Mouse (Mus musculus) gastrocnemius, postnatal 25 days (tissue): ENCODE measurements around the gene Gbgt1. TPM values are rescaled to one million over a fixed set of nuclear protein-coding genes. Genes with fewer than 3 reads are reported as not detected.
A peak's percentile ranks its signal among the peaks of the same experiment; 100 is the strongest.
"Not testable (repeated sequence)": the region's sequence is repeated elsewhere in the genome, so short reads cannot be mapped to it uniquely, and the experiment has no call there.

Experiments used
- DNase-seq: peaks from one replicate; pipeline ENCODE4 v3.0.0; 2022
- total RNA-seq, 2 experiments: library from RNA; stranded (reverse); gene quantifications; 1 replicate in 1 of 2; 2 replicates in 1 of 2; pipeline ENCODE4 v1.2.3; 2021

The Gbgt1 gene
- total RNA-seq, 2 experiments from 2014 or later, result 0.54 to 1.0 TPM

DNA sequence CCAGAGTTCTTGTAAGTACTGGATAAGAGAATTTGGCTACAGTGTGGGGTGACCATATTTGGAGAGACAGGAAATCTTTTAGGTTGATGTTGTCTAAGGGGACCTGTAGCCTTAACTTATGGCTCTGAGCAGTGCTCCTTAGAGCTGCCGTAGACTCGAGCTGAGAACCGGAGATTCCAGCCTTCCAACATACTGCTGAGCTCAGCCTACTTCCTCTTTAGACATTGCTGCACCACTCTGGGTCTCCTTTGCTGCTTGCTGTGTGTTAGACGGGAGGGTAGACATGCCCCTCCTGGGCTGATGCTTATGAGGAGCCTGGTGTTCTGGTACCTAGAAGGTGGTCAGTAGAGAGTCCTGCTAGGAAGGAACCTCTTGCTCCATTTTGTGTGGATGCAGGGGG, 1.7 kb downstream of the Gbgt1 start:
- peak; percentile 3 for DNase-seq

- DNase-seq, result peak; percentile 3
These were observed 6.3 kb downstream of the Gbgt1 start for GRCm38 (mm10) chr2:28502987-28503386.

DNA sequence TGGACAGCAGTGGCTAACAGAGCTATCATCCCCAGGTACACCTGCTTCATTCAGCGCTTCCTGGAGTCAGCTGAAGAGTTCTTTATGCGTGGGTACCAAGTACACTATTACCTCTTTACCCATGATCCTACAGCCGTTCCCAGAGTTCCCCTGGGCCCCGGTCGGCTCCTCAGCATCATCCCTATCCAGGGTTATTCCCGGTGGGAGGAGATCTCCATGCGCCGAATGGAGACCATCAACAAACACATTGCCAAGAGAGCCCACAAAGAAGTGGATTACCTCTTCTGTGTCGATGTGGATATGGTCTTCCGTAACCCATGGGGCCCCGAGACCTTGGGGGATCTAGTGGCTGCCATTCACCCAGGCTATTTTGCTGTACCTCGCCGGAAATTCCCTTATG, 8.0 kb downstream of the Gbgt1 start:
- DNase-seq, result peak; percentile 2

- DNase-seq, result peak; percentile 2
These were observed 9.1 kb downstream of the Gbgt1 start, which contains the start of gene Gm10134 for GRCm38 (mm10) chr2:28505795-28506194. Gene Gm10134 (plus strand): TSS chr2:28506095.

GRCm38 (mm10) chr2:28506291-28506690, 9.6 kb downstream of the Gbgt1 start:
- peak; percentile 1 for DNase-seq

- DNase-seq, result not testable (repeated sequence)
These were observed 14.9 kb downstream of the Gbgt1 start for GRCm38 (mm10) chr2:28511600-28511999.

DNA sequence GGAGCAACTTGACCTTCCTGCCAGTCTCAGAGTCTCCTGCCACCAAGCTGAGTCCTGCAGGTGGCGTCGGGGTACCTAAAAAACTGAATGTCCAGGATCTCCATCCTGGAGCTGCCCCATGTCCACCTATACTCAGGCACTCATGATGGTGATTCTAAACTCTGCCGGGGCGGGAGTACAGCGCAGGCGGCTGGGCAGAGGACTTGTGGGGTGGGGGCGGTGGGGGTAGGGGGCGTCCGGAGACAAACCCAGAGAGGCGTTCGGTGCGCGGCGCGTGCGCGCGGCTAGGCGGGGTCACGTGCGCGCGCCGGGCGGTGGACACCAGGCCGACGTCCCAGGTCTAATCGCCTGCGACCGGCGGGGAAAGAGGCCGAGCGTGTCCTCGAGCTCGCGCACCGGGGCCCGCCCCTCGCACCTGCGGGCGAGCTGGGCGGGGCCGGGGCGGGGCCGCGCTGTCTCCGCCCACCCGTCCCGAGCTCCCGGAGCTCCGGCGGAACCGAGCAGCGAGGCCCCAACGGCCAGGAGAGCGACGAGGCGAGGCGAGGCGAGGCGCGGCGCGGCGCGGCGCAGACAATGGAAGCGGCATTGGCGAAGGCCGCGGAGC, 16.2 kb downstream of the Gbgt1 start, which contains the start of gene Ralgds:
Gene Ralgds (plus strand): TSS at position 328 of the 604 bp plus-strand sequence.
- DNase-seq, result peak; percentile 44

- no peak for DNase-seq
These were observed 17.0 kb downstream of the Gbgt1 start for GRCm38 (mm10) chr2:28513431-28514370.

- DNase-seq, result peak; percentile 56
These were observed 17.8 kb downstream of the Gbgt1 start for GRCm38 (mm10) chr2:28514489-28514888.

- DNase-seq, result peak; percentile 63
These were observed 20.7 kb downstream of the Gbgt1 start for GRCm38 (mm10) chr2:28517206-28517909.

DNA sequence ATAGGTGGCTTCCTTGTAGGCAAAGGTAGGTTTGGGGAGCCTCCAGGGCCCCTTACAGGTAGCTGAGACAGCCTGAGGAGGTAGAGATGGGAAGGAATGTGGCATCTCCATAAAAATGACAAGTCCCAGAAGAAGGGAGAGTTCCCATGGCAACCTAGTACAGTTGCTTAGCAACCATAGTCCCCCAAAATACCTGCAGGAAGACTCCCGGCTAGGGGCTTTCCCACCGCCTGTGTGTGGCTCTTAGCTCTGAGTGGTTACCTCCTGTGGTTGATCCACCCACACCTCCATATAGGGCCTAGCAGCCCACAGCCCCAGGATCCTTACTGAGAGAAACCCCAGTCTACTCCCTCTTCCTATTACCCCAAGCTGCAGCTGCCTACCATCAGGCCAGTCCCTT, 21.5 kb downstream of the Gbgt1 start:
- DNase-seq, result no peak

- no peak for DNase-seq
These were observed 23.9 kb downstream of the Gbgt1 start for GRCm38 (mm10) chr2:28520581-28520980.

DNA sequence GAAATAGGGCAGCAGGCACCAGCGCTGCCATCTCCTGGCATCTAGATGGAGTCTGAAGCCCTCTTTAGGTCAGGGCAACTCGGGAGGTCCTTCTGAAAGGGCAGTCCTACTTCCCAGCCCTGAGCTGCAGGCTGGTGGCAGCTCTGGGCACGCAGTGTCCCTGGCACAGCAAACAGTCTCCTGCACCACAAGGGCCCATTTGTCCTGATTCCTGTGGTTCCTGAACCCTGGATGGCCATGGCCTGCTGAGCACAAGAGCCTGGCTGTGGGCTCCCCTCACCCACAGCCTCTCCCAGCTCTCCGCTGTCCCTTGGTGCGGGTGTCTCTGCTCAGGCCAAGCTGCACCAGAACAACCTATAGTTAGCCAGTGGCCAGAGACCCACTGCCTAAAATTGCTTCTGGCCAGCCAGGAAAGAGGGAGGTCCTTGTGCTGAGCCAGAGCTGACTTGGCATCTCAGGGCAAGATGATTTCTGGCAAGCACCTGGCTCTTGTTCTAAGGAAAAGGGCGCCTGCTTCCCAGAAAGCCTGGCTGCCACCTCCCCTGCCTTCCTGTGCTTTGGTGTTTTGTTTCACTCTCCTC, 25.0 kb downstream of the Gbgt1 start:
- DNase-seq, result peak; percentile 68

- DNase-seq, result no peak
These were observed 25.5 kb downstream of the Gbgt1 start for GRCm38 (mm10) chr2:28522166-28522565.

- DNase-seq, result peak; percentile 86
These were observed 27.0 kb downstream of the Gbgt1 start for GRCm38 (mm10) chr2:28523643-28524117.

DNA sequence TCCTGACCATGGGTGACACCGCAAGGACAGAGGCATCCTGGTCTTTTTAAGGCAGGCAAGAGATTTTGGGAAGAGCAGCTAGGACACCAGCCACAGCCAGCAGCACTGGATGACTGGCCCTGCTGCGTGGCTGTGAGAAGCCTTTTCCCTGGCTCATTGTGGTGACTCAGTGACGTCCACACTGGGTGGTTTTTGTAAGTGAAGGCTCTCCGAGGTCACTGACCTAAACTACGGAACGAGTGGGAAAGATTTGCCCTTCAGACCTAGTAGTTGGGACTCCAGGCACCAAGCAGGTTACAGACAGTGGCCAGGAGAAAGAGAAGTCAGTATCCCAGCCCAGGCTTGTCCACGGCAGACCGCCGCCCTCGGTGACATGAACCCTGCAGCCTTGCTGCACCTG, 27.7 kb downstream of the Gbgt1 start:
- no peak for DNase-seq

- DNase-seq, result peak; percentile 87
These were observed 28.7 kb downstream of the Gbgt1 start for GRCm38 (mm10) chr2:28525219-28525942.

GRCm38 (mm10) chr2:28525943-28526876, 29.5 kb downstream of the Gbgt1 start:
- no peak for DNase-seq

DNA sequence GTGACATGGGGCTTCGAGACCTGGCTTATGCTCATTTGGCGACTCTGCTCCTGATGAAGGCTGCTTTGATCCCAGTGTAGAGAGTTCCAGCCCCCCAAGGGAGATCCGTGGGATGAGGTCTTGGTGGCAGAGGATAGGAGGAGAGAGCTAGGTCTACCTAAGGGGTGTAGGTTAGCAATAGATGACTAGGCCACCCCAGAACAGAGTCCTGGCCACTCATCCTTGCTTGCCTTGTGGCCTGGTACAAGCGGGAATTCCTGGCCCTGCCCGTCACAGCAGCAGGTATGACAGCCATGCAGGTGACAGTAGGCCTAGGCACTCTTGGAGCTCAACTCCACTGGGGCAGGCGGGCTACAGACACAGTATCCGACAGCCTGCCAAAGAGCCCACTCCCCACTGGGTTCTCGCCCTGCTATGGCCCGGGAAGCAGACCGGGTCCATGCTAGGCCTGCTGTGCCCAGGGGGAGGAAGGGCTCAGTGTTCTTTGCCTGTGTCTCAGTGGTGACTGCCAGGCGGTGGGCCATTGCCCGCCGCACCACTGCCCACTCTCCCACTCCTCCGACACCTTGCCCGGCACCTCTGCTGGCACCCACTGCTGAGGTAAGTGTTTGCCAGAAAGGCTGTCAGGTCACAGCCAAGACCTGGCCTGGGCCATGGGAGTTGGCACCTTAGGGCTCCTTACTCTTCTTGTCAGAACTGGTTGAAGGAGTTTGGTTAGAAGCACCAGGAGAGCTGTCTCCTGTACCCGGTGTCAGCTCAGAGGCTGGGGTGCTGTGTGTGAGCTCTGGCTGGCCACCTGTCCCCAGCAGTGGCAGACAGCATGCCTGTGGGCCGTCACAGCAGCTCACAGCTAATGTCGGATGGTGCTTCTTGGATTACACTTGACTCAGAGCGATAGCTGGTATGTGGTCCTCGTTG, 31.0 kb downstream of the Gbgt1 start:
- DNase-seq, result no peak
